Mouse (Mus musculus) urinary bladder, postnatal 14 days (tissue): ENCODE measurements around the gene Ints1.

Experiments used
- DNase-seq: peaks from one replicate; pipeline ENCODE4 v3.0.0; 2021; ENCODE audit warnings: low spot score

Ints1 gene

DNA sequence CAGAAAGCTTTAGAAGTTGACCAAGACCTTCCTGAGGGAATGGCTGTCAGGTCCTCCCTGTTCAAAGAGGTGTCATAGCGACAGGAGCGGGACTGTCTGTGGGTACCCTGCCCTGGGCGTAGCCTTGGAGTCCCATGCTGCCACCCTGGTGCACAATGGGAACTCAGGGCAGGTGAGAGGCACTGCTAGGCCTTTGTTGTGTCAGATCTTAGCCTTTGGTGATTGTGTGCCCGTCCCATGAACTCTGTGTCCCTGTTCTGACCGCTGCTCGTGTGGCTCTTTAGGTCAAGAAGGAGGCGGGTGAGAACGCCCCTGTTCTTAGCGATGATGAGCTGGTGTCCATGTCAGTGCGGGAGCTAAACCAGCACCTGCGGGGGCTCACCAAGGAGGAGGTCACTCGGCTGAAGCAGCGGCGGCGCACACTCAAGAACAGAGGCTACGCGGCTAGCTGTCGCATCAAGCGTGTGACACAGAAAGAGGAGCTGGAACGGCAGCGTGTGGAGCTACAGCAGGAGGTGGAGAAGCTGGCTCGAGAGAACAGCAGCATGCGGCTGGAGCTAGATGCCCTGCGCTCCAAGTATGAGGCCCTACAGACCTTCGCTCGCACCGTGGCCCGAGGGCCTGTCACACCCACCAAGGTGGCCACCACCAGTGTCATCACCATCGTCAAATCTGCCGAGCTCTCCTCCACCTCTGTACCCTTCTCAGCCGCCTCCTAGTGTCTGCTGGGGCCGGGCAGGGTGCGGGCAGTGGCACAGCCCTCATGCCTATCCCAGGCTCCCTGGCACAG, 24.5 kb upstream of the Ints1 start:
- no peak for DNase-seq

DNA sequence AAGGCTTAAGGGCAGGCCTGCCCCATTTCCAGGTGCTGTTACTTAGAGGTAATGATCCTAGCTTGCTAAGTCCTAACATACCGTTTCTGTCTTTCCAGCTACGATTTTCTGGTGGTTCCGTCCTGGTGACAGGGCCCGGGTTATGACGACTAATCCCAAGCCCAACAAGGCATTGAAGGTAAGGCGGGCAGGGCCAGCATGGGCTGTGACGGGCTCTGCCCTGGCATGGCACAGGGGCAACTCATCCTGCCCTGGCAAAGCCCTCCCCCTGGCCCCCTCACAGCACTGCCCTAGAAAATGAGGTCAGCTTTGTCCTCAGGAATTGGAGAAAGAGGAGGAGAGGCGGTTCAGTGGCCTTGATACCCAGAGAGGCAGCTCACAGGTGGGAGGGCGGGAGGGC, 23.6 kb upstream of the Ints1 start:
- no peak for DNase-seq

DNA sequence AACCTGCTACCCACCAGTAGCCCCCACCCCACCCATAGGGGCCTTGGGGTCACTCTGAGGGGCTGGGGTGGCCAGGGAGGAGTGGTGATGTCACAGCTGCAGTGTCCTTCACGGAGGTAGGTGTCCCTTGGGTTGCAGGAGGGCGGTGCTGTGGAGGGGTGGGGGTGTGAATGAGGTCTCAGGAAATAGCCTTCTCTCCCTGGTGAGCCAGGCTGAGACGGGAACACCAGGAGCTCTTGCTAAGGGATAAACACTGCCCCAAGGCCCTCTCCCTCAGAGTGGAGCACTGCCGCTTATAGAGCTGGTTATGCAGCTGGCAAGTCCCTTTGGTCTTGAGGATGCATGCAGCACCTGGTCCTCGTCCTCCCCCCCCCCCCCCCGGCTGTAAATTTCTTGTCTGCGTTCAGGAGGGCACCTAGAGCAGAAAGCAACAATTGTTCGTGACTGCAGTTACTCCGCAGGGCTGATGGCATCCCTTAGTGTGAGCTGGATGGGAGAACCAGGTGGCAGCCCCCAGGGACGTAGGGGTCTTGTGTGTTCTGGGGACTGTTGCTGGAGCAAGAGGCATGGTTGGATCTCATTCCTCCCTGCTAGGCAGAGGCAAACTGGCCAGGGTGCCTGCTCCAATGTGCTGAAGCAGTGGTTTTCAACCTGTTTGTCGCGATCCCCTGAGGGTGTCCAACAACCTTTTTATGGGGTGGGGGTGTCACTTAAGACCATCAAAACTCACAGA, 22.9 kb upstream of the Ints1 start:
- no peak for DNase-seq

DNA sequence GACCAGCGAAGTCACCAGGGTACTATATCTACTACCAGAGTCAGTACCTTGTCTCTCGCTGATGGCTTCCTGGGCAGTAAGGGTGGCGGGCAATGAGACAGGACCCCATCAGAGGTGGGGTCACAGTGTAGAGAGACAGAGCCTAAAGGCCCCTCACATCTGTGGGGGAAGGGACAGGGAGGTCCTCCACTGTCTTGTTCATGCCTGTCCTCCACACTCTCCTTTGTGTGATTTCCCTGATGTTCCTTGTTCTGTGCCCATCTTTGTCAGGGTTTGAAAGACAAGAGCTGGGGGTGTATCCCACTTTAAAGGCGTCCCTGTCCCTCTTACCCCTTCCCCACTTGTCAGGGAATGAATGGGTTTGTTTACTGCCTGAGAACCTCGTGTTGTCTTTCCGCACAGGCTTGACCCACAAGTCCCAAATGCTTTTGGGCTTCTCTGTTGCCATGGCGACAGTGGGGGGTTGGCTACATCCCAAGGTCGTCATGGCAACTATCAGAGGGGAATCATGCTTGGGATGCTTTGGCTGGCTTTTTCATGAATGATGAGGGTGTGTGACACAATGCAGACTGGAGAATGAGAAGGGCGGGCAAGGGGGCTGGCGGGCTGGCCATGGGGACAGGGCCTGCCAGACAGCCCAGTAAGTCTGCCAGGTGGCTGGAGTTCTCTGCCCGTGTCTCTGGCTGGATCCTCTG, 22.1 kb upstream of the Ints1 start:
- peak; percentile 86 for DNase-seq

DNA sequence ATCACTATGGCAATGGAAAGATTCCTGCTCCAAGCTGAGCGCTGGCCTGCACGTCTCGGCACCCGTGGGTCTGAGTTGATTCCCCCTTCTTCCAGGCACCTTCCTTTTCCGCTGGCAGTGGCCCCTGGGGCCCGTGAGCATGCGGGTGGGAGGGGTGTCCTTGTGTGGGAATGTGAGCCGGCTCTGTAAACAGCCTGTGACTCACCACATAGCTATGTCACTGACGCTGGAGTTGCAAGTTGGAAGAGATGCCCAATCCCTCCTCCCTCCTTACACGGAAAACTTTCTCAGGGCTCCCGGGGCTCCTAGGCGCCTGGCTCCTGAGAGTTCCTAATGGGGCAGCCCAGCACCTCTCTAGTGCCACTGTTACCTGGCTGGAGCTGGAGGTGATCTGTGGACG, 21.4 kb upstream of the Ints1 start:
- peak; percentile 94 for DNase-seq

DNA sequence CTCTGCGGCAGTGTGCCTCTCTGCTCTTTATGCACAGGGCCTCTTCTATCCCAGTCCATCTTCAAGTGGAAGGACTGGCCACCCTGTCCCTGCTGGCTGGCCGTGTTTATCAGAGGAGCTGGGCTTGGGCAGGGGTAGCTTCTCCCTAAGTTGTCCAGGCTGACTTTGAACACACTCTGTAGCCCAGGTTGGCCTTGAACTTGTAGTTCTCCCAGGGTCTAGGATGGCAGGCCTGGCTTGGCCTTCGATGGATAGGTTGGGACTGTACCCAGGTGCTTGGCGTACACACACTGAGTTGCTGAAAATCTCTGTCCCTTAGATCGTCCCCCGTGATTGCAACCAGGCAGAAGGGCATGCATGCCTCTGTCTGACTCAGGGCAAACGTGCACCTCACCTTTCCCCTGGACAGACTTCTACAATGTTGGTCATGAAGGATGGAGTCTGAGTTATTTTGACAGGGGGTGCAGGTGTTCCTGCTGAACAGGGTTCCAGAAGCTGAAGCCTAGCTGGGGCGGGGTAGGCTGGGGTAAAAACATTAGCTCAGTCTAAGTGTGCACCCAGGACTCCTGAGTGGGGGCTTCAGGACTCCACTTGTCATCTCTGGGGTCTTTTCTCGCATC, 20.6 kb upstream of the Ints1 start:
- peak; percentile 69 for DNase-seq

DNA sequence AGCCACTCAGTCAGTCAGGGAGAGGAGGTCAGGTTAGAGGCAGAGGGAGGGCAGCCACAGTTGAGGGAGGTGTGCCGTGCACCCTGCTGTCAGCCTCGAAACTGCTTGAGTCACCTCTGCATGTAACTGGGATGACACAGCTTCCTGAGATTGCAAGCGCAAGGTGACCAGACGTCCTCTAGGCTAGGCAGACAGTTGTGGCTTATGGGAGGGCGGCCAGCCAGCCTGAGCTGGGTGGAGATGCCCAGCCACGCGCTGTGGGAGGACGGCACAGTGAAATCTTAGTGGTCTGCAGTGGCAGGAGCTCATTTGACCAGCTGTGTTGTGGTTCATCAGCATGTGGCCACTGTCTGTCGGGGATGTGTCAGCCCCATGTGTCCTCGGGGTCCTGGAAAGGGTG, 19.5 kb upstream of the Ints1 start:
- DNase-seq, result peak; percentile 43

DNA sequence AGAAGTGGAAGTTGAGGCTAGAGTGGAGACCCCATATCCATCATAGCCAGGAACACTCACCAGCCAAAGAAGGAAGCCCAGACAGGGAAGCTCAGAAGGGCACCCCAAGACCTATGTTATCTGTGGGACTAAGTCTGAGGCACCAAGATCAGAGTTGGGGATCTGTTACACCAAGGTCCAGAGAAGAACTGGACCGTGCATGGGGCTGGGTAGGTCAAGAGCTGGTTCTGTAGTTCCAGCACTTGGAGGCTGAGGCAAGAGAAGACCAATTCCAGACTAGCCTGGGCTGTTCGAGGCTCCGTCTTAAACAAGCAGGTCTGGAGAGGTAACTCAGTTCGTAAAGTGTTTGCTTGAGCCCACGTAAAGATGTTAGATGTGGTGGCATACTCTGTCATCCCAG, 18.7 kb upstream of the Ints1 start:
- DNase-seq, result no peak

DNA sequence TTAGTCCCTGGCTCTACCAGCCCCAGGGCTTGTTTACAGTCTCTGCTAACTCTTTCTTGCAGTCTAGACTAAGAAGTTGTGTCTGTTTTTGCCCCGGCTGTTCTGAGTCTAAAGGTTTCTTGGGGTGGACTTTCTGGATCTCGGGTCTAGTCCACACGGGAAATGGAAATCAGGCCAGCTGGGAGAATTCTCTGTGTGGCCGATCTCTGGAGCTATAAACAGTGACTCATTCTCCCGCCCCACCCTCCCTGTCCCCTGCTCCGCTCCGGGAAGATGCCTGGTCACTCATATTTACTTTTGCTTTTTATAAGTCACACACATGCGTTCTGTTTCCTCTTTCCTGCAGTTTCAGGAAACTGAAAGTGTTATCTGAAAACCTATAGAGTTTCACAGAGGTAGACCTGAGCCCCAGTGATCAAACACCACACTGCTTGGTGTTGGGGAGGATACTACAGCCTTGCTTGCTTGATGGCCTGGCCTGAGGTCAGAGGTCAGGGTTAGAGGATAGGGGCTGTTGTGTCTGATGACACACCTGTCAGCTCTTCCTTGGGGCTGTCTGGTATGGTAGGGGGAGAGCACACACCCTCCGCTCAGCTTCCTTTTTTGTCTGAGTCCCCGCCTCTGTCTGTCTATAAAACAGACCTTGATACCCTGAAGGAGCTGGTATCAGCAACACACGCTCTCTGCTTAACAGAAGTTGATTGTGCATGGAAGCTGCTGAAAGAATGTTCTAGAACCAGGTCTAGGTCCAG, 18.0 kb upstream of the Ints1 start:
- DNase-seq, result peak; percentile 66

DNA sequence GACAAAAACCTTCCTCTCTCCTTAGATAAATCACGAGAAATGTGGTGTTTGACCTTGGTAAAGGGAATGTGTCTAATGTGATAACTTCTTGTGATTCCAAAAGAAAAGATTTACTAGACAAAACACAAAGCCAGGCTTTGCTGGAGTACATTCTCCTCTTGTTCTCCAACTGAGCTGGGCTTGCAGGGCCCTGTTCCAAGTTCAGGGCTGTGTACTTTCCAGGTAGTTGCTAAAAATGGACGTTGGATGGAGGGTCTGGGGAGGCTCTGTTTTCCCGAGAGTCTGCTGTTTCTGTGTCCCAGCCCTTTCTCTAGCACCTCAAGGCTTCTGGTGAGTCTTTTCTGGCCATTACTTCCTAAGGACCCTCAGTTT, 17.5 kb upstream of the Ints1 start:
- DNase-seq, result no peak

DNA sequence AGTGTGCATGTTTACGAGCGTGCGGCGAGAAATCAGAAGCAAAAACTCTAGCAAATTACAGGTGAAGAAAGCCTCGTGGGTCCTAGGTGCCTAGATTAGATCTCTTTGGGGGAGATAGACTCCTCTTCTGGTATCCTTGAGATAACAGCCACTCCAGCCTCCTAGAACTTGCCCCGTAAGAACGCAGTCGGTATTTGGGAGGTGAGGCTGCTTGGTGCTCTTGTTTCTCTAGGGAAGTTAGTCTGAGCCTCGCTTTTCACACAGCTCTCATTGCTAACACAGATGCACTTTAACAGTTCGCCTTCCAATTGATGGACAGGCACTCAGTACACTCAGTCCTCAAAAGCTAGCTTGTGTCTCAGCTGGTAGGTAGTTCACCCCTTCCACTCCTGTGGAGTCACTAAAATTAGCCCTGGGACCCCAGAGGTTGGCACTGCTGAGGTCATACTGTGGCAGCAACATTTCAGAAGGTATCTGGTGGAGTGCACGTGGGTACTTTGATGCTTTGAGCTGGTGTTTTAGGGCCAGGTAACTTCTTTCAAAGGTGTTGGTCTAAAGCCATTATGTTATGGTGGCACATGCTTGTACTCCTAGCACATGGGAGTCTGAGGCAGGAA, 16.8 kb upstream of the Ints1 start:
- no peak for DNase-seq

DNA sequence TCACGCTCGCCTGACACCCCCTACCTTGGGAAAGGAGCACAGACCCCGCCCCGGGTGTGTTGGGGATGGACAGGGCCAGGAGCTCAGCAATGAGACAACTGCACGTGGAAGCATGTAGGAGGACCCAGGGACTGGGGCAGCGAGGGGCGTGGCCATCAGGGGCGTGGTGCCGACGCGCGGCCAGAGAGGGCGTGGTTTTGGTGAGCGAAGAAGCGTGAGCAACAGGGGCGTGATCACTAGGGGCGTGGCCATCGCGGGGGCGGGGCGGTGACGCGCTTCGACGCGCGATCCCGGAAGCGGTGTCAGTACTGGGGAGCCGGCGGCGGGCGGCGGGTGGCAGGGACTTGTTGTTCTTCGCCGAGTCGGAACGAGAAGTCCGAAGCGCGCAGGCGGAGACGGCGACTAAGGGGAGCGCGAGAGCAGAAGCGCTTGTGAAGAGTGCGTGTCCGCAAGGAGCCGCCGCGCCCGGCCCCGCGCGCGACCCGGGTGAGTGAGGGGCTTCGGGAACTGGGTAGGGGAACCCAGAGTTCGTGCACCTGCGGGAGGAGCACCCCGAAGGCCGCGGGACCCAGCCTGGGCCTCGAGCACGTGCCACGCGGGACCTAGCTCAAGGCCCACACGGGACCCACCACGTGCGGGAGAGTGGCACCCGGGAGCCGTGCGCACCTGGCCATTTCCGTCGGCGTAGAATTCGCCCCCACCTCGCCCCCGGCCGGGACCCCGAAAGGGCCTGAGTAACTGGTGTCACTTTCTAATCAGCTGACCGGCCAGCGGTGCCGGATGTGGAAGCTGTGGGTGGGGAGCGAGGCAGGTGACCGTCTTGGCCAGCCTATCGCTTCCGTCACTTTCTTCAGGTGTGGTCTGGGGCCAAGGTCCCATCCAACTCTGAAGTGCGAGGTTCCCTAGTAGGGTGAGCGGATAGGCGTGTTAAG, 16.0 kb upstream of the Ints1 start, which contains the start of gene Mafk:
TSS of gene Mafk (plus strand) at position 287 of the 932 bp plus-strand sequence.
- peak; percentile 98 for DNase-seq

DNA sequence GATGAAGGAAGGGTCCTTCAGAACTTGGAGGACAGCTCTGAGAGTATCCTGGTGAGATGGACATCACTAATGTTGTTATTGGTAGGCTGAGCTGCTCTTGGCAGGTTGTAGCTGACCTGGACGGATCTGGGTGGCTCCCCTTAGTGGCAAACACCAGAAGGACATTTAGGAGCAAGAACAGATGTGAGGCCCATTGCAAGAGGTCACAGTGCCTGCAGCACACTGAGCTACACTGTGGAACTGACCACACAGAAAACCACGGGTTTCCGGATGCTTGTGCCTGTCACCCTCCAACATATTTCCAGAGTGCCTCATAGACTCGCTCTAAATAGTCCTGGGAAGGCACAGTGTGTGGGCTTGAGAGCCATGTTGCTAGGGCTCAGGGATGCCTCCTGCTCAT, 14.0 kb upstream of the Ints1 start:
- DNase-seq, result no peak

DNA sequence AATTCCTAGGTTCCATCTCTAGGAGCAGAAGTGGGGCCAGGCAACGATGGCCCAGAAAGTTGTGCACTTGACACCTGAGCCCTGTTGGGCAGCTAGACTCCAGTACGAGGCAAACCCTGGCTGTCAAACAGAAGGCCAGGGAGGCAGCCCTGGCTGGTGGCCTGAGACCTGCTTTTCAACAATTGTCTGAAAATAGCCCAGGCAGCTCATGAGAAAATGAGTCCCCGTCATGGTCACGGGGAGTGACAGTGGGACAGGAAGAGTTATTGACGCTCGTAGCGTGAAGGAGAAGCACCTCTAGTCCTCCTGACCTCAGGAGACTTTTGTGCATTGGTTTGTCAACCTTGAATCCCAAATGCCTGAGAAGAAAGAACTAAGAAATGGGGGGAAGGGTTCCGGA, 5.9 kb upstream of the Ints1 start:
- DNase-seq, result no peak

DNA sequence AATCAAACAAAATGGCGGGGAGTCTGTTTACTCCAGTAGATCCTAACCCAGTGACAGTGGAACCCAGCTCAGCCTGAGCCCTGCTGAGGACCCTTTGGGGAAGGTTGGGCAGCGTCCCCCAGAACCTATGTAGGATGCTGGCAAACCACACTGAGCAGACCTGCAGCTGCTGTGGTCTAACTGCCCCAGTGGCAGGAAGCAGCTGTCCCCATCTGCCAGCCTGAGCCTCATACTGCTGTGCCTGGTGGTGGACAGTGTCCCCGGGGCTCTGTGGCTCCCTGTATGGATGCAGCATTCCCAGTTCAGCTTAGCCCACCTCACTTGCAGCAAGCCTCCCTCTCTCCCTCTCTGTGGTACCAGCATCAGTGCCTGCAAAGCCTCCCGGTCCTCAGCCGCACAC, 1.5 kb upstream of the Ints1 start:
- no peak for DNase-seq

DNA sequence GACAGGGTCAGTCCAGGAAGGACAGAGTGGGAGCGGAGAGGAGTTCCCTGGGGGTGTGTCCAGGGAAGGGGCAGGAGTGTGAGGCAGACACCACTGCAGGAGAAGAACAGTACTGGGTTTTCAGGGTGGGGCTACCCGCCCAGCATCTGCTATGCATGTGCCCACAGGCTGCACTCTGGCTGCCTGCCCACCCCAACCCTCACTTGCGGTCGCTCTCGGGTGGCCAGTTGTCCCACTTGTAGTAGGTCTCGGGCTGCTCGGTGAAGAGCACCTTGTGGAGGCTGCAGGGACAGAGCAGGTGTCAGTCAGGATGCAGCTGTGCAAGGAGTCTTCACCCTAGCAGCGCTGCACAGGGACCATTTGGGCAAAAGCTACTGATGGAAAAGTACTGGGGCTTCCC, 7.3 kb downstream of the Ints1 start:
- DNase-seq, result no peak

DNA sequence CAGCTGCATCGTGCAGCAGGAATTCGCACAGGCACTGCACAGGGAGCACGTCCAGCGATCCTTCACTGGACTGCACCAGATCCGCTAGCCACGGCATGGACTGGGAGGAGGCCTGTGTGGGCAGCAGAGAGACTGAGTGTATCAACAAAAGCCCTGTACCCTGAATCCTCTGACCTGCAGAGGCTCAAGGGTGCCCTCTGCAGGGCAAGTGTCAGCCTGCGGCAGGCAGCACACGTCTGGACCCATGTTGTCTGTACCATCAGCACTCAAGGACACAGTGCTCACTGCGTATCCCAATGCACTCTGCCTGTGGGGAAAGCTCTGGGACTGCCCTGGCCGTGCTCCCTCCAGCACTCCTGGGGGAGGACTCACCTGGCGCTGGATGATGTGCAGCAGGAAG, 11.2 kb downstream of the Ints1 start:
- DNase-seq, result no peak

DNA sequence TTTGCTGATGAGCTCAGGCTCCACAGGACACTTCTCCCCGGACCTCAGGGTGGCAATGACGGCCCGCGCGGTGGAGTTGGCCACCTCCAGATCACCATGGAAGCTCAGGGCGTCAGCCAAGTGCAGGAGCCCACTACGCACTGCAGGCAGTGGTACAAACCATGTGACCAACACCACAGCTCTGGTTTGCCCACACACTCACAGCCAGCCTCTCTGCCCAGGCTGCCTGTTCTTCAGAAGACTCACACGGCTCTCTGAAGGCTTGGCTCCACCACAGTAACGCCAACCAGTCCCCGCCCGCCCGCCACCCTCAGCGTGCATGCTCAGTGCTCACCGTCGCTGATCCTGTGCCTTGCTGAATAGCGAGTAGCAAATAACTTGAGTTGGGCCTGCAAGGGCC, 17.4 kb downstream of the Ints1 start:
- DNase-seq, result no peak

DNA sequence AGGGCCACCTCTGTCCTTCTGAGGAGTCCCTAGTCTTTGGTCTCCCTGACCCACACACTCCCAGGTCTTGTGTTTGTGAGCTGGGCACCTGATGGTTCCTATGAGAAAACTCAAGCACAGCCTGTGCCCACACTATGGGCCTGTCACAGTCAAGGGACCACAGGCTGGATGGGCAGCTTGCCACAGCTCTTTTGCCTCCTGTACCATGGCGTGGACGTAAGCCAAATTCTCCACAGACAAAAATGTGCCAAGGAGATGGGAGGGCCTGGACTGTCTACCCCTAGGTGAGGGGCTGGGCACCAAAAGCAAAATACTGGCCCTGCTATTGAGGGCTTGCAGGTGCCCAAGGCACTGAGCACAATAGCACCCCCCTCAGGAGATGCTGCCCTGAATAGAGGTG, 18.9 kb downstream of the Ints1 start:
- no peak for DNase-seq

DNA sequence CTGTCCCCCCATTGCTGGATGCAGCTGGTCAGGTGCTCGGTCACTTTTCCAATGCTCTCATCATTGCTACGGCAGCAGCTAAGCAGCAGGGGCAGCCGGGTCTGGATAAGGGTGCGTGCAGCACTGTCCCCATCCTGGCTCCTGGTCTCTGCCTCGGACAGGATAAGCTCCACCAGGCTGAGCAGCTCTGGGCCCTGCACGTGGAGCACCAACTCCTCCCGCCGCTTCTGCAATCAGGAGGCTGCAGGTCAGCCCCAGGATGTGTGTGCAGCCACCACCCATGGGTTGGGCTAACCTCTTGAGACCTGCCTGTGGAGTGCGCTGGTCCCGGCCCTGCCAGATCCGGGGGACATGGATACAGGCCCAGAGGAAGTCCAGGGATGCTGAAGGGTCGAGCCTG, 19.3 kb downstream of the Ints1 start:
- DNase-seq, result no peak
